Mouse (Mus musculus) G1E (cell line): ENCODE data around the gene Pabpc1l.

ENCODE experiments used
- CTCF ChIP-seq: IDR thresholded peaks from 2 replicates; pipeline ENCODE4 v1.5.1; 2012; ENCODE audit warnings: low read depth, low read length, inconsistent platforms, mixed read lengths
- GATA1 ChIP-seq: IDR thresholded peaks from 2 replicates; pipeline ENCODE4 v1.6.1; 2012; ENCODE audit warnings: borderline replicate concordance, low read length, inconsistent platforms, mixed read lengths

GRCm38 (mm10) chr2:164019943-164020342 is 5.3 kb upstream of the Pabpc1l start:
- TF ChIP-seq GATA1 = no peak
- no peak for TF ChIP-seq CTCF
